Mouse (Mus musculus) cerebellum, adult 2 months (tissue): ENCODE measurements around the gene Cmtr1.

ENCODE experiments used
- CTCF ChIP-seq: fragments of 200-500 bp; IDR thresholded peaks from 2 replicates; pipeline ENCODE4 v1.5.1; 2011; ENCODE audit warnings: low read depth, mild to moderate bottlenecking, control low read depth, low read length, moderate library complexity, borderline replicate concordance; ENCODE audit not compliant: insufficient read depth
- POLR2A ChIP-seq: fragments of 200-500 bp; IDR thresholded peaks from 2 replicates; pipeline ENCODE4 v1.6.1; 2011; ENCODE audit warnings: low read length, control low read depth, borderline replicate concordance; ENCODE audit not compliant: insufficient read depth

GRCm38 (mm10) chr17:29623488-29623887 is 36.9 kb upstream of the Cmtr1 start:
- TF ChIP-seq CTCF (no peak), POLR2A (no peak)
